Mouse (Mus musculus) intestine, embryonic 16.5 days (tissue): ENCODE measurements at regions not wholly inside any gene's neighbourhood (a gene's known extent, or its start where the extent isn't known, plus 50 kb on each side); places are given as distances from the start of the nearest gene placed in this dataset.
A peak's percentile ranks its signal among the peaks of the same experiment; 100 is the strongest.
"Not testable (repeated sequence)": the region's sequence is repeated elsewhere in the genome, so short reads cannot be mapped to it uniquely, and the experiment has no call there.

Experiments
- ATAC-seq: fragments of 200-750 bp; cut with Nextera tagmentation; 2 replicates; pipeline ENCODE4 v1.8.0; 2017; ENCODE audit warnings: moderate TSS enrichment, moderate library complexity
- H3K27ac ChIP-seq: fragments of 300-500 bp; sonication (generic); 2 replicates; pipeline ENCODE4 v1.5.1; 2014; ENCODE audit warnings: mild to moderate bottlenecking, low read length
- H3K27me3 ChIP-seq: fragments of 300-500 bp; sonication (generic); replicated peaks from 2 replicates; pipeline ENCODE4 v1.6.1; 2014; ENCODE audit warnings: low read length, control low read depth, mixed read lengths; ENCODE audit not compliant: control insufficient read depth, insufficient read depth
- H3K36me3 ChIP-seq: fragments of 300-500 bp; sonication (generic); 2 replicates; pipeline ENCODE4 v1.6.1; 2014; ENCODE audit warnings: low read length, control low read depth; ENCODE audit not compliant: control insufficient read depth, insufficient read depth
- H3K4me1 ChIP-seq: fragments of 300-500 bp; sonication (generic); 2 replicates; pipeline ENCODE4 v1.6.1; 2014; ENCODE audit warnings: low read length, control low read depth, mixed read lengths; ENCODE audit not compliant: control insufficient read depth, insufficient read depth
- H3K4me2 ChIP-seq: fragments of 300-500 bp; sonication (generic); 2 replicates; pipeline ENCODE4 v1.6.1; 2014; ENCODE audit warnings: low read depth, low read length, control low read depth
- H3K4me3 ChIP-seq: fragments of 300-500 bp; sonication (generic); 2 replicates; pipeline ENCODE4 v1.5.1; 2014; ENCODE audit warnings: mild to moderate bottlenecking, low read length
- H3K9ac ChIP-seq: fragments of 300-500 bp; sonication (generic); 2 replicates; pipeline ENCODE4 v1.6.1; 2014; ENCODE audit warnings: low read depth, low read length
- H3K9me3 ChIP-seq: fragments of 300-500 bp; sonication (generic); 2 replicates; pipeline ENCODE4 v1.6.1; 2016; ENCODE audit warnings: low read length, control low read depth; ENCODE audit not compliant: control insufficient read depth
- WGBS: fragments of 180-500 bp; shearing (Covaris S2); extraction: QIAGEN DNeasy Blood & Tissue Kit; methylation state at CpG from one replicate; pipeline ENCODE4 v1.1.7; 2014; 5-methylcytosine and 5-hydroxymethylcytosine counted together

DNA sequence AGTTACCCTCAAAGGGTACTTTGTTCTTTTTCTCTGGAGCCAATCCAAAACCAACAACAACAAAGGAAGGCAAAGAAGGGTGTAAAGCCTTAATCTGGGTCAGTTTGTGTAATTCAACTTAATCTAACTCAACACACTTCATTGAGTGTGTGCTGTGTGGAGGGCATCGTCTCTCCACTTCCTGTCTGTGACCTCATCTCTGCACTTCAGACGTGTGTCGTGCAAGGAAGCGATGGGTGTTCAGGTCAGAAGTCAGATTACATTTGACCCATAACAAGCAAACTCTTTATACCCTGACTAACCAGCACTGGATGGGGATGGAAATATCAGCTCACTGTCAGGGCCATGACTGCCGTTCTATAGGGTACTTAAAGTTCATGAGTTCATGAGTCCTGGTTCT, 138.0 kb upstream of the Sox5 start:
- no peak overlapping the region for H3K27ac ChIP-seq
- H3K4me1 ChIP-seq = peaks cover 4% of the 10 kb centered on the region; the same call in 1 of the 2 replicates
- H3K27me3 ChIP-seq = no peaks in the 10 kb centered on the region
- H3K4me2 ChIP-seq = no peak overlapping the region
- WGBS = 44% methylated on average over 5 of the region's 5 CpGs
- no peak for ATAC-seq
- H3K9me3 ChIP-seq = no peaks in the 10 kb centered on the region
- no peaks in the 10 kb centered on the region for H3K36me3 ChIP-seq
- H3K9ac ChIP-seq = no peak overlapping the region
- H3K4me3 ChIP-seq = no peak overlapping the region

- no peak overlapping the region for H3K4me3 ChIP-seq
- H3K27ac ChIP-seq = no peak overlapping the region
- WGBS = 22% methylated on average over 8 of the region's 8 CpGs
- ATAC-seq = peak; percentile 89
- H3K27me3 ChIP-seq = no peaks in the 10 kb centered on the region
- H3K36me3 ChIP-seq = no peaks in the 10 kb centered on the region
- no peaks in the 10 kb centered on the region for H3K9me3 ChIP-seq
- no peak overlapping the region for H3K9ac ChIP-seq
- H3K4me1 ChIP-seq = peaks cover 4% of the 10 kb centered on the region; the same call in 1 of the 2 replicates
- H3K4me2 ChIP-seq = no peak overlapping the region
These were observed 135.4 kb upstream of the Sox5 start for GRCm38 (mm10) chr6:144917128-144917527.

DNA sequence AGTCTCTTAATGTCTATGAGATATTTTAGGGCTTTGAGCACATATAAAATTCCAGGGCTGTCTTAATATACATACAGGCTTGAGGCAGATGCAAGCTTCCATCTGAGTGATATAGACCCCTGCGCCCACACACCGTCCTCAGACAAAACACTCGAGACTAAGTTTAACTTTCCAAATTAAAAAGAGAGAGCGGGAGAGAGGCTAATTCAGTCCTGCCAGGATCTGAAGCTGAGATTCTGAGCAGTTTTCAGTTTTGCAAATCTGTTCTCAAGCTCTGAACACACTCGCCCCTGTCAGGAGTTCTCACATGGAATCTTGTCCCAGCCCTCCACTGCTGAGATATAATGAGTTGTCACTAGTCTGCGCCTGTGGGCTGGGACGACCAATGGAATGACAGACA, 130.0 kb upstream of the Sox5 start:
- Histone ChIP-seq H3K9me3 (no peaks in the 10 kb centered on the region), H3K27me3 (no peaks in the 10 kb centered on the region), H3K9ac (no peak overlapping the region), H3K4me3 (no peak overlapping the region), H3K27ac (no peak overlapping the region), H3K36me3 (no peaks in the 10 kb centered on the region), H3K4me1 (no peaks in the 10 kb centered on the region), H3K4me2 (no peak overlapping the region)
- WGBS = 81% methylated on average over 7 of the region's 7 CpGs
- no peak for ATAC-seq

DNA sequence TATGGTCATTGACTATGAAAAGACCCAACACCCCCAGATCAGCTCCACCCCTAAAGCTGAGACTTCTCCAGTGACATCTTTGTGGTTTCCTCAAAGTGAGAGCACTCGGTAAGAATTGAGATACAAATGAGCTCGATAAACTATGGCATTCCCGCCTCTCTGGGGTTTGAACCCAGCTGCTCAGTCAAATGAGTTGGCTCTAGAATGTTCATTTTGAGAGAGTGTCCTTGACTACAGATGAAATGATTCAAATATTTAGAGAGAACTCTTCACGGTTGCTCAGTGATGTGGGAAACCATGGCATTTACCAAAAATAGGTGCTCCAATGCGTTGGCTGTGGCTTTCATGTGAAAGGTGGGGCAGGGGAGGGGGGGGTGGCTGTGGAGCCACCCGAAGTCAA, 128.6 kb upstream of the Sox5 start:
- Histone ChIP-seq H3K9ac (no peak overlapping the region), H3K27ac (no peak overlapping the region), H3K27me3 (no peaks in the 10 kb centered on the region), H3K9me3 (no peaks in the 10 kb centered on the region), H3K4me2 (no peak overlapping the region), H3K4me1 (no peaks in the 10 kb centered on the region), H3K36me3 (no peaks in the 10 kb centered on the region), H3K4me3 (no peak overlapping the region)
- 82% methylated on average over 6 of the region's 6 CpGs for WGBS
- ATAC-seq = no peak

GRCm38 (mm10) chr6:144908646-144909045, 126.9 kb upstream of the Sox5 start:
- Histone ChIP-seq H3K4me1 (no peaks in the 10 kb centered on the region), H3K9ac (no peak overlapping the region), H3K9me3 (no peaks in the 10 kb centered on the region), H3K36me3 (no peaks in the 10 kb centered on the region), H3K27me3 (no peaks in the 10 kb centered on the region), H3K4me3 (no peak overlapping the region), H3K27ac (no peak overlapping the region), H3K4me2 (no peak overlapping the region)
- no peak for ATAC-seq
- WGBS = 93% methylated on average over 11 of the region's 11 CpGs

DNA sequence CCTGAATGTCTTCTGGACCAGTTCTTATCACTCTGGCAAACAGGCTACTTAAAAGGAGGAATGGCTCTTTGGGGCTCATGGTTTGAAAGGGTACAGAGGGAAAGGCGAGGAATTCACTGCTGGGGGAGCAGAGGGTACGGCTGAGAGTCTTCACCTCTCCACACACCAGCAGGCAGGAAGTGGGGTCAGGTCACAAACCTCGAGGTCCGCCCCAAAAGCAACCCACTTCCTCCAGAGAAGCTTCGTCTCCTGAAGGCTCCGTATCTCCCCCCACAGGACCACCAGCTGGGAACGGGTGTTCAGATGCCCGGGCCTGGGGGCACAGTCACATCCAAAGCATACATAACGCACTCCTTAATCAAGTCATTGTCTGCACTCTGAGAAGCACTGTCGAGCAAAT, 121.4 kb upstream of the Sox5 start:
- H3K4me3 ChIP-seq = no peak overlapping the region
- no peak overlapping the region for H3K9ac ChIP-seq
- H3K9me3 ChIP-seq = no peaks in the 10 kb centered on the region
- 46% methylated on average over 10 of the region's 10 CpGs for WGBS
- H3K4me1 ChIP-seq = no peaks in the 10 kb centered on the region
- H3K4me2 ChIP-seq = no peak overlapping the region
- no peaks in the 10 kb centered on the region for H3K36me3 ChIP-seq
- no peaks in the 10 kb centered on the region for H3K27me3 ChIP-seq
- no peak overlapping the region for H3K27ac ChIP-seq
- no peak for ATAC-seq

DNA sequence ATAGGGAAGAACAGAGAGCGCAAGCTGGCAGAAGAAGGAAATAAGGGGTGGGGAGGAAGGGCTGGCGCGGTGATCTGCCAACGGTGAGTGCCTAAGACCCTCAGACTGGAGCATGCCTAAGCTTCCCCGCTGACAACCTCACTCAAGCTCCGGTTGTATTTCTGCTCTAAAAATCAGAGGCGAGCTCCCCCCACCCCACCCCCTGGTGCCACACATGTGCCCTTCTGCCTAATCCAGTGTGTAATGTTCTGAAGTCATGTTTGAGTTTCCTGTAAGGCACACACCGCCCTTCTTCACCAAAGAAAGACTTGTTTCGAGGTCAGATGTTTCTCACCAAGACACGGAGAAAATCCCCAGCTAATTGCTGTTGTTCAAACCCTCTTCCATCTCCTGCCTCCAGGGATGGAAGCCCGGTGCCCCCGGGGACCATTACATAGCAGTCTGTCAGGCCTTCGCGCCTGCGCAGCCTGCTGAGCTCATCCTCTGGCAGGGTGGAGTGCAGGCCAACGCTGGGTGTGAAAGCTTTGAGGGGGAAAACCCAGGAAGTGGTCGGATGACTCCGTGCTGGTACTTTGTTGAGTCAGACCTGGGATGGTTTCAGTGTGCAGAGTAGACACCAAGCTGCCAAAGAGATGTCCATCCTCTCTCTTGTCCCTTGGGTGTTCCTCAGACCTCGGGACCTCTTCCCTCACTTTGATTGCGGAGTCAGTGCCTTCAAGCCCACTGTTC, 120.7 kb upstream of the Sox5 start:
- WGBS = 73% methylated on average over 20 of the region's 20 CpGs
- Histone ChIP-seq H3K27me3 (no peaks in the 10 kb centered on the region), H3K4me2 (no peak overlapping the region), H3K4me1 (no peaks in the 10 kb centered on the region), H3K36me3 (no peaks in the 10 kb centered on the region), H3K27ac (no peak overlapping the region), H3K4me3 (no peak overlapping the region), H3K9me3 (no peaks in the 10 kb centered on the region), H3K9ac (no peak overlapping the region)
- no peak for ATAC-seq

DNA sequence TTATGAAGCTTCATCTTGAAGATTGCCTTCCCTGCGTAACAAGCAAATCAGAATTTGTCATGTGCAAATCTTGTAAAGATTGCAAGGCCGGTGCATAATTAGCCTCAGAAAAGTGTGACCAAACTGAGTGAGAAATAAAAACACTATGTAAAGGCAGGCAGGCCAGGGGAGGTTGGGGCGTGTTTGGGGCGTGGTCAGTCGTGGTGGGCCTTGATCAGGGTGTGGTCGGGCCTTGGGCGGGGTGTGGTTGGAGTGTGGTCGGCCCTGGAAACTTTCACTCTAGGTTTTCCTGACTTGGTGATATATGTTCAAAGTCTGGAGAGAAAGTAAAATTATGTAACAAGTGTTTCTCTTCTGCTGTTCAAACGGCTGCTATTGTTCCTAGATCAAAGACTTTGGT, 120.0 kb upstream of the Sox5 start:
- 58% methylated on average over 9 of the region's 9 CpGs for WGBS
- H3K4me2 ChIP-seq = no peak overlapping the region
- 0 out of 2 replicates have a peak, but pooled peaks have one; percentile 68 for ATAC-seq

DNA sequence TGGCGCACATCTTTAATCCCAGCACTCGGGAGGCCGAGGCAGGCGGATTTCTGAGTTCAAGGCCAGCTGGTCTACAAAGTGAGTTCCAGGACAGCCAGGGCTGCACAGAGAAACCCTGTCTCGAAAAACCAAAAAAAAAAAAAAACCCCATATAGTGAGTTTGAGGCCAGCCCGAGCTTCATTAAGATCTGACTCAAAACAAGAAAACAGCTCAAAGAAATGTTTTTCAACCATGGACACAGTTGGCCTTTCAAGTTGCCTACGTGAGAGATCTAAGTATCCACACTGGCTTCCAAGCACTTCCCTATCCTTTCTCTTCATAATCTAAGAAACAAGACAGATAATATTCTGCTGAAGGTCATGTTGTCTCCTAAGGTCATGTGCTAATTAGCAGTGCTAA, 119.1 kb upstream of the Sox5 start:
- not testable (repeated sequence) for H3K27ac ChIP-seq, H3K4me1 ChIP-seq, H3K36me3 ChIP-seq, H3K4me3 ChIP-seq, H3K9ac ChIP-seq, H3K4me2 ChIP-seq, H3K27me3 ChIP-seq, H3K9me3 ChIP-seq, ATAC-seq
- 91% methylated on average over 7 of the region's 7 CpGs for WGBS

More for the DNA sequence above, 120.0 kb upstream of the Sox5 start:
- H3K9ac ChIP-seq = no peak overlapping the region
- no peaks in the 10 kb centered on the region for H3K36me3 ChIP-seq
- H3K4me3 ChIP-seq = no peak overlapping the region
- H3K4me1 ChIP-seq = no peaks in the 10 kb centered on the region
- no peaks in the 10 kb centered on the region for H3K9me3 ChIP-seq
- no peaks in the 10 kb centered on the region for H3K27me3 ChIP-seq
- H3K27ac ChIP-seq = no peak overlapping the region

- no peak overlapping the region for H3K4me2 ChIP-seq
- H3K9me3 ChIP-seq = no peaks in the 10 kb centered on the region
- H3K27me3 ChIP-seq = no peaks in the 10 kb centered on the region
- 66% methylated on average over 3 of the region's 3 CpGs for WGBS
- no peak overlapping the region for H3K27ac ChIP-seq
- no peaks in the 10 kb centered on the region for H3K36me3 ChIP-seq
- ATAC-seq = no peak
- no peaks in the 10 kb centered on the region for H3K4me1 ChIP-seq
- no peak overlapping the region for H3K9ac ChIP-seq
- no peak overlapping the region for H3K4me3 ChIP-seq
These were observed 115.7 kb upstream of the Sox5 start for GRCm38 (mm10) chr6:144897526-144897925.
